Mouse (Mus musculus): Measurements from ENCODE around the gene Itga5. TPM values are rescaled to one million over a fixed set of nuclear protein-coding genes. Genes with fewer than 3 reads are reported as not detected.

Gene Itga5
- total RNA-seq, 2 experiments from 2014 or later, result 10.5 to 16.4 TPM

GRCm38 (mm10) chr15:103298861-103299616, 67.5 kb downstream of the Itga5 start:
- ATAC-seq (replicated peaks; ENCODE audit: poor library complexity), result no peak

GRCm38 (mm10) chr15:103298026-103298425, 68.5 kb downstream of the Itga5 start:
- no peak for ATAC-seq (replicated peaks; ENCODE audit: poor library complexity)

GRCm38 (mm10) chr15:103297313-103297712, 69.2 kb downstream of the Itga5 start:
- ATAC-seq (replicated peaks; ENCODE audit: poor library complexity), result no peak

- no peak for ATAC-seq (replicated peaks; ENCODE audit: poor library complexity)
These were observed 70.7 kb downstream of the Itga5 start for GRCm38 (mm10) chr15:103295851-103296250.

- no peak for ATAC-seq (replicated peaks; ENCODE audit: poor library complexity)
These were observed 71.9 kb downstream of the Itga5 start for GRCm38 (mm10) chr15:103294649-103295048.

Other genes with a start within 250 kb of the Itga5 start
- 2.1 and 4.5 TPM in 2 replicates for gene Smug1, start 199.7 kb downstream of the Itga5 start, total RNA-seq (2015)
- gene Smug1, start 199.7 kb downstream of the Itga5 start, total RNA-seq (2017), result 3.8 and 4.2 TPM in 2 replicates
- gene Cbx5, start 126.9 kb downstream of the Itga5 start, total RNA-seq (2015), result 112 and 119 TPM in 2 replicates
- gene Cbx5, start 126.9 kb downstream of the Itga5 start, total RNA-seq (2017), result 194 and 261 TPM in 2 replicates
- 700 and 701 TPM in 2 replicates for gene Hnrnpa1, start 126.3 kb downstream of the Itga5 start, total RNA-seq (2015)
- 1,324 and 1,596 TPM in 2 replicates for gene Hnrnpa1, start 126.3 kb downstream of the Itga5 start, total RNA-seq (2017)
- 115 and 140 TPM in 2 replicates for gene Nfe2, start 108.4 kb downstream of the Itga5 start, total RNA-seq (2015)
- 126 and 148 TPM in 2 replicates for gene Nfe2, start 108.4 kb downstream of the Itga5 start, total RNA-seq (2017)
- gene Copz1, start 94.0 kb downstream of the Itga5 start, total RNA-seq (2015), result 245 and 256 TPM in 2 replicates
- 75.9 and 91.4 TPM in 2 replicates for gene Copz1, start 94.0 kb downstream of the Itga5 start, total RNA-seq (2017)
- 1.8 and 3.4 TPM in 2 replicates for gene Gpr84, start 56.2 kb downstream of the Itga5 start, total RNA-seq (2015)
- 1.8 and 2.3 TPM in 2 replicates for gene Gpr84, start 56.2 kb downstream of the Itga5 start, total RNA-seq (2017)
- gene Zfp385a, start 26.7 kb downstream of the Itga5 start, total RNA-seq (2015), result 11.5 and 12.4 TPM in 2 replicates
- 2.0 and 3.2 TPM in 2 replicates for gene Zfp385a, start 26.7 kb downstream of the Itga5 start, total RNA-seq (2017)
- not detected in 2 replicates for gene Gtsf1, start 63.7 kb upstream of the Itga5 start, total RNA-seq (2015)
- 0.27 TPM in 1 of 2 replicates, not detected in the other for gene Gtsf1, start 63.7 kb upstream of the Itga5 start, total RNA-seq (2017)
- not detected in 2 replicates for gene Gtsf2, start 81.7 kb upstream of the Itga5 start, total RNA-seq (2015)
- not detected in 2 replicates for gene Gtsf2, start 81.7 kb upstream of the Itga5 start, total RNA-seq (2017)
- 65.0 and 67.1 TPM in 2 replicates for gene Nckap1l, start 87.0 kb upstream of the Itga5 start, total RNA-seq (2015)
- gene Nckap1l, start 87.0 kb upstream of the Itga5 start, total RNA-seq (2017), result 90.8 and 94.4 TPM in 2 replicates
- 3.8 and 3.9 TPM in 2 replicates for gene Pde1b, start 136.3 kb upstream of the Itga5 start, total RNA-seq (2015)
- gene Pde1b, start 136.3 kb upstream of the Itga5 start, total RNA-seq (2017), result 1.3 and 3.3 TPM in 2 replicates
- not detected in 2 replicates for gene Ppp1r1a, start 171.2 kb upstream of the Itga5 start, total RNA-seq (2015)
- not detected in 2 replicates for gene Ppp1r1a, start 171.2 kb upstream of the Itga5 start, total RNA-seq (2017)
- gene Glycam1, start 198.3 kb upstream of the Itga5 start, total RNA-seq (2015), result not detected in 2 replicates
- not detected in 2 replicates for gene Glycam1, start 198.3 kb upstream of the Itga5 start, total RNA-seq (2017)